Mouse (Mus musculus): ENCODE measurements around the gene Scn10a. TPM values are rescaled to one million over a fixed set of nuclear protein-coding genes. Genes with fewer than 3 reads are reported as not detected.

Gene Scn10a
- total RNA-seq, 2 experiments from 2014 or later, result 0.14 to 0.17 TPM

Other genes with a start within 250 kb of the Scn10a start
- gene Scn5a, start 140.3 kb downstream of the Scn10a start, total RNA-seq (2021), result 1 to 10 TPM; 3.3 to 4.9 TPM
- under 1 TPM; 0.43 to 0.47 TPM for gene Scn11a, start 106.1 kb upstream of the Scn10a start, total RNA-seq (2021)
- gene Wdr48, start 175.6 kb upstream of the Scn10a start, total RNA-seq (2021), result 10 to 100 TPM; 75.7 to 85.8 TPM
- 10 to 100 TPM; 26.1 to 26.2 TPM for gene Gorasp1, start 218.2 kb upstream of the Scn10a start, total RNA-seq (2021)
- 1 to 10 TPM; 1.1 TPM for gene Ttc21a, start 218.3 kb upstream of the Scn10a start, total RNA-seq (2021)

Data from left cerebral cortex, postnatal 10 days (tissue).